Mouse (Mus musculus) testis, adult 2 months (tissue): ENCODE measurements around the gene Epb41.

Source experiments
- CTCF ChIP-seq: fragments of 200-500 bp; IDR thresholded peaks from 2 replicates; pipeline ENCODE4 v1.5.1; 2012; ENCODE audit warnings: low read depth, mild to moderate bottlenecking, inconsistent platforms, low read length, moderate library complexity; ENCODE audit not compliant: control insufficient read depth, insufficient read depth, insufficient replicate concordance
- POLR2A ChIP-seq: fragments of 200-500 bp; IDR thresholded peaks from 2 replicates; pipeline ENCODE4 v1.6.1; 2012; ENCODE audit warnings: low read depth, mild to moderate bottlenecking, inconsistent platforms, low read length, moderate library complexity; ENCODE audit not compliant: control insufficient read depth

GRCm38 (mm10) chr4:132008191-132008590 is 66.9 kb downstream of the Epb41 start:
- no peak for TF ChIP-seq CTCF
- no peak for TF ChIP-seq POLR2A
